Mouse (Mus musculus) heart, adult 2 months (tissue): ENCODE measurements around the gene Stk17b.
"Not testable (repeated sequence)": the region's sequence is repeated elsewhere in the genome, so short reads cannot be mapped to it uniquely, and the experiment has no call there.

Source experiments
- CTCF ChIP-seq: fragments of 200-600 bp; IDR thresholded peaks from 2 replicates; pipeline ENCODE4 v1.8.1; 2022; ENCODE audit warnings: antibody characterized with exemption, mild to moderate bottlenecking, moderate library complexity
- EP300 ChIP-seq: fragments of 200-500 bp; IDR thresholded peaks from 2 replicates; pipeline ENCODE4 v1.6.1; 2011; ENCODE audit warnings: low read depth, low read length, control low read depth; ENCODE audit not compliant: insufficient read depth
- POLR2A ChIP-seq: fragments of 200-500 bp; IDR thresholded peaks from 2 replicates; pipeline ENCODE4 v1.6.1; 2011; ENCODE audit warnings: mild to moderate bottlenecking, low read depth, low read length, control low read depth; ENCODE audit not compliant: insufficient read depth

DNA sequence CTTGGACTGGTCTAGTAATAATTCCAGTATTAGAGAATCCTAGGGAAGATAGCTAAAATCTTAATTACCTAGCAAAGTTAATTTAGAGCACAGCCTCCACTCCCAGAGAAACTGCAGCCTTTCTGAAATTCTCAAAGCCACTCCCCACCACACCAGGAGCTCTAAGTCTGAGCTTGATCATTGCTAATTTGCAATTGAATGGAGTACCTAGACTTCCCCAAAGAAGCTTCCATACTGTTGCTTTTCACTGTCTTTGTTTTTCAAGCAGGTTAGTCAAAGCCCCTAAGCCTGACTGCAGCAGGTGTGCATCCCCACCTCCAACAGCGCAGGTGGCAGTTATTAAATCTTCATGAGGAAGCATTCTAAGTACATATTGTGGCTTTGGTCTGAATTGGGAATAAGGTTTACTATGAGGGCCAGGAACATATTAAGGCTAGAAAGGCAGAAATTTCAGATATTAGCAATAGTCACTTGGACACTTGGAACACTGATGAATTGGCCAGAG is 35.1 kb downstream of the Stk17b start:
- TF ChIP-seq EP300, CTCF, POLR2A: not testable (repeated sequence)
